Mouse (Mus musculus) forebrain, postnatal 0 days (tissue): ENCODE measurements around the gene Mrvi1. TPM values are rescaled to one million over a fixed set of nuclear protein-coding genes. Genes with fewer than 3 reads are reported as not detected.

Experiments
- ATAC-seq: fragments of 200-750 bp; cut with Nextera tagmentation; 2 replicates; pipeline ENCODE4 v1.8.0; 2017; ENCODE audit warnings: mild to moderate bottlenecking, moderate library complexity
- DNase-seq: peaks from one replicate; pipeline ENCODE4 v3.0.0-alpha.2; 2015
- H3K27ac ChIP-seq: fragments of 300-500 bp; sonication (generic); 2 replicates; pipeline ENCODE4 v1.5.1; 2014; ENCODE audit warnings: low read depth, mild to moderate bottlenecking, antibody characterized with exemption, low read length, moderate library complexity, mixed read lengths
- H3K27me3 ChIP-seq: fragments of 300-500 bp; sonication (generic); 2 replicates; pipeline ENCODE4 v1.6.1; 2014; ENCODE audit warnings: mild to moderate bottlenecking, low read length, mixed read lengths; ENCODE audit not compliant: insufficient read depth
- H3K36me3 ChIP-seq: fragments of 300-500 bp; sonication (generic); 2 replicates; pipeline ENCODE4 v1.6.1; 2014; ENCODE audit warnings: mild to moderate bottlenecking, moderate library complexity; ENCODE audit not compliant: insufficient read depth
- H3K4me1 ChIP-seq: fragments of 300-500 bp; sonication (generic); 2 replicates; pipeline ENCODE4 v1.6.1; 2014; ENCODE audit warnings: antibody characterized with exemption; ENCODE audit not compliant: insufficient read depth
- H3K4me2 ChIP-seq: fragments of 300-500 bp; sonication (generic); 2 replicates; pipeline ENCODE4 v1.6.1; 2014; ENCODE audit warnings: low read depth, mild to moderate bottlenecking, moderate library complexity
- H3K4me3 ChIP-seq: fragments of 300-500 bp; sonication (generic); 2 replicates; pipeline ENCODE4 v1.5.1; 2014; ENCODE audit warnings: low read depth, low read length, mixed read lengths
- H3K9ac ChIP-seq: fragments of 300-500 bp; sonication (generic); 2 replicates; pipeline ENCODE4 v1.6.1; 2014; ENCODE audit warnings: mild to moderate bottlenecking
- H3K9me3 ChIP-seq: fragments of 300-500 bp; sonication (generic); 2 replicates; pipeline ENCODE4 v1.6.1; 2016; ENCODE audit warnings: low read length
- CTCF ChIP-seq: sonication (generic); IDR thresholded peaks from 2 replicates; pipeline ENCODE4 v1.5.1; 2016; ENCODE audit warnings: antibody characterized with exemption, control low read depth, low read depth
- WGBS: fragments of 180-500 bp; shearing (Covaris S2); extraction: QIAGEN DNeasy Blood & Tissue Kit; methylation state at CpG from one replicate; pipeline ENCODE4 v1.1.7; 2014; 5-methylcytosine and 5-hydroxymethylcytosine counted together
- polyA plus RNA-seq: library from polyadenylated mRNA; unstranded; fragments of >200 nt; fragmentation: Nextera tagmentation; extraction: Ambion mirVana; gene quantifications from 2 replicates; pipeline ENCODE4 v1.2.1, GENCODE M21; 2015
- total RNA-seq: library from RNA; depleted of rRNA; stranded (reverse); fragments of >200 nt; gene quantifications from 2 replicates; pipeline ENCODE4 v1.2.3, GENCODE M21; 2014

Gene Mrvi1
- total and polyA plus RNA-seq, 2 experiments from 2014 or later: 0.44 to 2.7 TPM

DNA sequence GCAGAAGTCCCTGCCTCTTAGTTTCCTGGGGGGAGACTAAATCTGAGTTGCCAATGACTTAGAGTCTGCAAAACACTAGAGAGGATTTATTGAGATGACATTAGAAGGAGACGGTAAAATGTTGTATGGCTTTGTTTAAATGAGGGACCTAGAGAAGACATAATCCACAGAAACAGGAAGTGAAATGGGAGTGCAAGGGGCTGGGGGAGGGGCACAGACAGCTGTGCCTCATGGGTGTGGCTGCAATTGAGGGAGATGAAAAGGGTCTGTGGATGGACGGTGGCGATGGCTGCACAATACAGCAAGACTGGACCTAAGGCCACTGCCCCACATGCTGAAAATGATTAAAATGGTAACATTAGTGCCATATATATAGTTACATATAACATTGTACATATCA lies 62.5 kb downstream of the Mrvi1 start:
- Histone ChIP-seq H3K27me3 (no peaks in the 10 kb centered on the region), H3K27ac (no peak overlapping the region), H3K4me1 (no peaks in the 10 kb centered on the region), H3K36me3 (no peaks in the 10 kb centered on the region), H3K9me3 (no peaks in the 10 kb centered on the region), H3K4me2 (no peak overlapping the region), H3K9ac (no peak overlapping the region), H3K4me3 (no peak overlapping the region)
- TF ChIP-seq CTCF: no peak
- ATAC-seq: no peak
- DNase-seq: no peak
- WGBS: 64% methylated on average over 3 of the region's 3 CpGs

DNA sequence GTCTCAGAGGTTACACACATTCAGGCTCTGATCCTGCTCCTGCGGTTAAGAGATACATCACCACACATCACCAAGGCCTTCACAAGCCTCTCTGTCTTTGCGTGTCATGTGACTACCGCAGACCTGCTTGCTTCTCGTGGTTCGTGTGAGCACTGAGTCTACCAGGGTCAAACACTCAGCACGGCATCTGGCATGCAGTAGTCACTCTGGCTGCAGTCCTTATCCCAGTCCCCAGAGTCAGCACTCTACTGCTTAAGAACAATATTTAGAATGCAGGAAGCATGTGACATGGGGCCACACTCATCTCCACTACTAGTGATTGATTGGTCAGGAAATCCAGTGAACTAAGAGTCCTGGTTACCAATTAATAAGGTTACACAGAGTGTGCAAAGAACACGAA lies 66.3 kb downstream of the Mrvi1 start:
- no peaks in the 10 kb centered on the region for H3K36me3 ChIP-seq
- DNase-seq: no peak
- H3K27me3 ChIP-seq: no peaks in the 10 kb centered on the region
- no peak for ATAC-seq
- H3K27ac ChIP-seq: no peak overlapping the region
- H3K4me1 ChIP-seq: no peaks in the 10 kb centered on the region
- no peak overlapping the region for H3K4me3 ChIP-seq
- H3K9me3 ChIP-seq: no peaks in the 10 kb centered on the region
- TF ChIP-seq CTCF: no peak
- 86% methylated on average over 7 of the region's 7 CpGs for WGBS
- no peak overlapping the region for H3K9ac ChIP-seq
- no peak overlapping the region for H3K4me2 ChIP-seq

GRCm38 (mm10) chr7:110914531-110914930 lies 67.7 kb downstream of the Mrvi1 start:
- WGBS: 85% methylated on average over 3 of the region's 3 CpGs
- Histone ChIP-seq H3K27me3 (no peaks in the 10 kb centered on the region), H3K4me3 (no peak overlapping the region), H3K27ac (no peak overlapping the region), H3K4me2 (no peak overlapping the region), H3K9me3 (no peaks in the 10 kb centered on the region), H3K9ac (no peak overlapping the region), H3K4me1 (no peaks in the 10 kb centered on the region), H3K36me3 (no peaks in the 10 kb centered on the region)
- DNase-seq (no peak), ATAC-seq (no peak)
- no peak for TF ChIP-seq CTCF

GRCm38 (mm10) chr7:110913754-110914153 lies 68.5 kb downstream of the Mrvi1 start:
- Histone ChIP-seq H3K4me2 (no peak overlapping the region), H3K27ac (no peak overlapping the region), H3K9ac (no peak overlapping the region), H3K4me3 (no peak overlapping the region), H3K36me3 (no peaks in the 10 kb centered on the region), H3K27me3 (no peaks in the 10 kb centered on the region), H3K4me1 (no peaks in the 10 kb centered on the region), H3K9me3 (no peaks in the 10 kb centered on the region)
- DNase-seq: no peak
- no peak for ATAC-seq
- TF ChIP-seq CTCF: no peak
- WGBS: 98% methylated on average over 4 of the region's 4 CpGs

GRCm38 (mm10) chr7:110908209-110909144 lies 73.8 kb downstream of the Mrvi1 start:
- no peaks in the 10 kb centered on the region for H3K27me3 ChIP-seq
- no peak overlapping the region for H3K4me3 ChIP-seq
- DNase-seq (no peak), ATAC-seq (no peak)
- H3K27ac ChIP-seq: no peak overlapping the region
- 75% methylated on average over 8 of the region's 8 CpGs for WGBS
- H3K4me2 ChIP-seq: no peak overlapping the region
- no peaks in the 10 kb centered on the region for H3K9me3 ChIP-seq
- H3K4me1 ChIP-seq: no peaks in the 10 kb centered on the region
- TF ChIP-seq CTCF: no peak
- H3K36me3 ChIP-seq: no peaks in the 10 kb centered on the region
- no peak overlapping the region for H3K9ac ChIP-seq

DNA sequence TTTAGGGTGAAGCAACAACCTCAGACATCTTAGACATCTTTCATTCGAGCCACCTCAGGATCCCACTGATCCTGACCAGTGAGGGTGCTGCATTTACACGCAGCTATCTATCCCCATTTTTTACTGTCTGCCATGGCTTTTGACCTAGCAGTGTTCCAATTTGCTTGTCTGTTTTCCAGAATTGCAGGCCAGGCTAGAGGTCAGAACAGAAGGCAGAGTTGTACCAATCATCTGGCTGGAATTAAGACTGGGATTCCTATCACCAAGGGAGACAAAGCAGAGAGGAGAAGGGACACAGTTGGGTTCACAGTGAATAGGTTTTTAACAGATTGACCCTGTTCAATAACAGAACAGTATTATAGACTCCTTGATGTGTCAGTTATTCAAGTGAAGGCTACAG lies 75.7 kb downstream of the Mrvi1 start:
- H3K27me3 ChIP-seq: no peaks in the 10 kb centered on the region
- H3K4me2 ChIP-seq: no peak overlapping the region
- H3K4me3 ChIP-seq: no peak overlapping the region
- 83% methylated on average over 2 of the region's 2 CpGs for WGBS
- no peak for TF ChIP-seq CTCF
- no peak overlapping the region for H3K9ac ChIP-seq
- no peaks in the 10 kb centered on the region for H3K9me3 ChIP-seq
- H3K4me1 ChIP-seq: no peaks in the 10 kb centered on the region
- no peak overlapping the region for H3K27ac ChIP-seq
- DNase-seq: no peak
- ATAC-seq: no peak
- no peaks in the 10 kb centered on the region for H3K36me3 ChIP-seq

DNA sequence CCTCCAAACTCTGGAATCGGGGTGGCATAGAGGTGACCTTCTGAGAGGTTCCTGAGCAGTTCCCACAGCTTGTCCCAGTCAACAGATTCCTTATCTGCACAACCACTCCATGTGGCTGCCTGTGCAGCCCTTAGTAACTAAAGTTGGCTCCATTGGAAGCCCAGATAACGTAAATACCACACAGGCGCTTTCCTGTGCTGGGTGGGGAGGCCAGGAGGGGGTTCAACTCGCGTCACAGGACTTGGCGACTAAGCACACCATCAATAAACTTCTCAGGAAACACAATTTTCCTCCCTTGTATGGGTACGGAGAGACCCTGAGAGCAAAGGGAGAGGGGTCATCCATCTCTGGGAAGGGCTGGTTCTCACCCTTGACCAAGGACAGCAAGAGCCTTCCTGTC lies 79.0 kb downstream of the Mrvi1 start:
- H3K4me2 ChIP-seq: no peak overlapping the region
- no peaks in the 10 kb centered on the region for H3K27me3 ChIP-seq
- no peak for DNase-seq
- no peak overlapping the region for H3K27ac ChIP-seq
- 87% methylated on average over 7 of the region's 7 CpGs for WGBS
- no peak overlapping the region for H3K4me3 ChIP-seq
- ATAC-seq: no peak
- no peaks in the 10 kb centered on the region for H3K36me3 ChIP-seq
- H3K9me3 ChIP-seq: no peaks in the 10 kb centered on the region
- no peaks in the 10 kb centered on the region for H3K4me1 ChIP-seq
- no peak for TF ChIP-seq CTCF
- no peak overlapping the region for H3K9ac ChIP-seq
